Mouse (Mus musculus): Measurements from ENCODE around the gene Gm10024. TPM values are rescaled to one million over a fixed set of nuclear protein-coding genes. Genes with fewer than 3 reads are reported as not detected.
"Not testable (repeated sequence)": the region's sequence is repeated elsewhere in the genome, so short reads cannot be mapped to it uniquely, and the experiment has no call there.

Gm10024 gene
- not detected in 2 replicates for polyA plus RNA-seq (2014; fragmentation: Nextera tagmentation; extraction: Ambion mirVana)

DNA sequence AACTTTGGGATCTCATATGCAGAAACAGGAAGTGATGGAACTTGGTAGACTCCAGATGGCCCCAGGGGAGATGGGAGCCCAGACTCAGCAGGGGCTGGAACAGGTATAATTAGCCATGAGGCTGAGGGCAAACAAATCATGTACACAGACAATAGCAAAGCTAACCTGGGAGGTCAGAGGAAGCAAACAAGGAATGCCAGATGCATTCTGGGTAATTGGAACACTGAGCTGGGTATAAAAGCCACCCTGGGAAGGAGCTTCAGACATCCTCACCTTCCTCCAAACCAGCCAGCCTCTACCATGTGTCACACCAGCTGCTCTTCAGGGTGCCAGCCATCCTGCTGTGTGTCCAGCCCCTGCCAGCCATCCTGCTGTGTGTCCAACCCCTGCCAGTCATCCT lies at the start of gene Gm10024:
Gm10024 (plus strand) TSS at position 301 of the 400 bp plus-strand sequence.
- not testable (repeated sequence) for H3K27ac ChIP-seq (replicated peaks; ENCODE audit: low read depth, low read length); H3K4me1 ChIP-seq (ENCODE audit: control insufficient read depth, insufficient read depth, low read length); DNase-seq (ENCODE audit: low spot score); H3K4me2 ChIP-seq (ENCODE audit: low read depth, severe bottlenecking); H3K36me3 ChIP-seq (ENCODE audit: control insufficient read depth, insufficient read depth, low read length); H3K9ac ChIP-seq (ENCODE audit: low read length); H3K27me3 ChIP-seq (ENCODE audit: control insufficient read depth, insufficient read depth, low read length); H3K9me3 ChIP-seq (ENCODE audit: control insufficient read depth, low read length); H3K4me3 ChIP-seq (ENCODE audit: low read depth, low read length); ATAC-seq (ENCODE audit: insufficient number of reproducible peaks, low FRiP score, low TSS enrichment, low read depth)

DNA sequence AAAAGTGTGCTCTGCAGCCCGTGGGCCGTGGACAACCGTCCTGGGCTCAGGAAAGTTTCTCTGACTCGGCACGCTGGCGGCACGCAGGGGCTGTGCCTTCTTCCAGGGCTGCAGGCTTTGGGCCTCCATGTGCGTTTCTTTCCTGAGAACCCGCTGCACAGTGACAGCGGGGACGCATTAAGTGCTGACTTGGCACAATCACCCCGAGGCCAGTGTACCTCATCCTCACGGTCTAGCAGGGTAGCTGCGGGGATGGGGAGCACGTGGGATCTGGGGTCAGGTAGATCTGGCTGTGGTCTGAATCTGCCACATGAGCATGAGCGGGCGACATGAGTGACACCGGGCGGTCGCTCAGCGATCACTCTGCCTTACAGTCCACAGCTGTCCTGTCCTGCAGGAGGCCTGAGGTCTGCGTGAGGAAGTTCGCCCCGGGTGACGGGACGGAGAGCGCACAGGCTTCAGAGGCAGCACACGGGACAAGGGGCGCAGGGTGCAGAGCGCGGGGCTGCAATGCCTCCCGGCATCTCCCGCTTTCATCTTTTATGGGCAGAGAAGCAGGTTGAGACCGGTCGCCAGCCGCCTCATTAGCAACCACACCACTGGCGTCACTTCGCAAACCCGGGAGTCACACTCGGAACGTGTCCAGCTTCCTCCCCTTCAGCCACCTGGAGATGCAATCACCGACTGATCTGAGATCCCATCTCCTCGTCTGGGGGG lies 47.1 kb upstream of the Gm10024 start:
- WGBS, result 21% methylated on average over 43 of the region's 43 CpGs
- H3K4me2 ChIP-seq (ENCODE audit: low read depth, severe bottlenecking), result peak overlapping the region; percentile 38; the same call in 1 of the 2 replicates
- H3K9ac ChIP-seq (ENCODE audit: low read length), result no peak overlapping the region

DNA sequence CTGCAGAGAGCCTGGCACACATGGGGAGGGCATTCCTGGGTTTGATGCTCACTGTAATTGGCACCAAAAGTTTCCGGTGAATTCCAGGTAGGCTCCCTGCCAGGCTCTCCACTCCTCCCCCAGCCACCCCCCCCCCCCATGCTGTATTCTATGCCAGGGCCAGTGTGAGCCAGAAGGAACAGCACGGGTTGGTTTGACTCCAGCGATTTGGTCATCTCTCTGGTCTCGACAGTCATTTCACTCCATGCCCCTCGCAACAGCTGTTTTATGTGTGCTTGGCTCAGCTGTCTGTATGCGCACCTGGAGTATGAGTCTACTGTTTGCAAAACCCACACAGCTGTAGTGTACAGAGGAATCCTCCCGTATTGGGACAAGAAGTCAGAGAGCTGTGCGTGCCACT lies 44.9 kb upstream of the Gm10024 start:
- no peaks in the 10 kb centered on the region for H3K27me3 ChIP-seq (ENCODE audit: control insufficient read depth, insufficient read depth, low read length)
- H3K4me1 ChIP-seq (ENCODE audit: control insufficient read depth, insufficient read depth, low read length), result peaks cover 3% of the 10 kb centered on the region; the same call in 1 of the 2 replicates
- no peaks in the 10 kb centered on the region; the same call in 1 of the 2 replicates for H3K36me3 ChIP-seq (ENCODE audit: control insufficient read depth, insufficient read depth, low read length)
- no peak overlapping the region for H3K4me2 ChIP-seq (ENCODE audit: low read depth, severe bottlenecking)
- WGBS, result 84% methylated on average over 8 of the region's 8 CpGs
- no peak; the same call in 1 of the 2 replicates for ATAC-seq (ENCODE audit: insufficient number of reproducible peaks, low FRiP score, low TSS enrichment, low read depth)
- H3K9me3 ChIP-seq (ENCODE audit: control insufficient read depth, low read length), result no peaks in the 10 kb centered on the region
- no peak overlapping the region for H3K27ac ChIP-seq (replicated peaks; ENCODE audit: low read depth, low read length)
- no peak overlapping the region for H3K4me3 ChIP-seq (ENCODE audit: low read depth, low read length)
- DNase-seq (ENCODE audit: low spot score), result no peak
- H3K9ac ChIP-seq (ENCODE audit: low read length), result no peak overlapping the region

More for the DNA sequence above, 47.1 kb upstream of the Gm10024 start:
- DNase-seq (ENCODE audit: low spot score) (peak; percentile 60), ATAC-seq (ENCODE audit: insufficient number of reproducible peaks, low FRiP score, low TSS enrichment, low read depth) (peak; percentile 60; the same call in 1 of the 2 replicates)
- H3K4me3 ChIP-seq (ENCODE audit: low read depth, low read length), result no peak overlapping the region; the same call in 1 of the 2 replicates
- H3K36me3 ChIP-seq (ENCODE audit: control insufficient read depth, insufficient read depth, low read length), result no peaks in the 10 kb centered on the region; the same call in 1 of the 2 replicates
- H3K4me1 ChIP-seq (ENCODE audit: control insufficient read depth, insufficient read depth, low read length), result peaks cover 3% of the 10 kb centered on the region; the same call in 1 of the 2 replicates
- H3K9me3 ChIP-seq (ENCODE audit: control insufficient read depth, low read length), result no peaks in the 10 kb centered on the region
- H3K27ac ChIP-seq (replicated peaks; ENCODE audit: low read depth, low read length), result no peak overlapping the region
- H3K27me3 ChIP-seq (ENCODE audit: control insufficient read depth, insufficient read depth, low read length), result no peaks in the 10 kb centered on the region

DNA sequence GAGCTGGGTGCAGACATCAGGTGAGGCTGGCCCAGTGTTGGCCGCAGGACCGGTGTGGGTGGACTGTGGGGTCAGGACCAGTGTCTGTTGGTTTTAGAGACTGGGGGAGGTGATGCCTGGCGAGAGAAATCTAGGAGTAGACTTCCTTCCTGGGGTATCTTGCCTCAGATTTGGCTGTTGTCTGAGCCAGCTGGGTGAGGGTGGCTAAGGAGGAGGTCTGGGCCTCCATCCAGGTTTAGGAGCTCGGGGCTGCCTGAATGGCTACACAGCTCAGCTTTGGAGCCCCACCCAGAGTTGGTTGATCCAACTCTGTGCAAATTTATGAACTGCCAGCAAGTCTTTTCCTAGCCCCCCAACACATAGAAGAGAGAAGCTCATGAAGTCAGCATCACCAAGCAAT lies 43.9 kb upstream of the Gm10024 start:
- no peaks in the 10 kb centered on the region for H3K9me3 ChIP-seq (ENCODE audit: control insufficient read depth, low read length)
- no peaks in the 10 kb centered on the region for H3K27me3 ChIP-seq (ENCODE audit: control insufficient read depth, insufficient read depth, low read length)
- DNase-seq (ENCODE audit: low spot score), result no peak
- no peak overlapping the region for H3K4me3 ChIP-seq (ENCODE audit: low read depth, low read length)
- peaks cover 3% of the 10 kb centered on the region; the same call in 1 of the 2 replicates for H3K4me1 ChIP-seq (ENCODE audit: control insufficient read depth, insufficient read depth, low read length)
- H3K9ac ChIP-seq (ENCODE audit: low read length), result no peak overlapping the region
- H3K27ac ChIP-seq (replicated peaks; ENCODE audit: low read depth, low read length), result no peak overlapping the region
- ATAC-seq (ENCODE audit: insufficient number of reproducible peaks, low FRiP score, low TSS enrichment, low read depth), result no peak
- 87% methylated on average over 4 of the region's 4 CpGs for WGBS
- no peak overlapping the region for H3K4me2 ChIP-seq (ENCODE audit: low read depth, severe bottlenecking)
- H3K36me3 ChIP-seq (ENCODE audit: control insufficient read depth, insufficient read depth, low read length), result no peaks in the 10 kb centered on the region

- WGBS, result 79% methylated on average over 4 of the region's 4 CpGs
- no peak for ATAC-seq (ENCODE audit: insufficient number of reproducible peaks, low FRiP score, low TSS enrichment, low read depth)
- H3K4me2 ChIP-seq (ENCODE audit: low read depth, severe bottlenecking), result no peak overlapping the region
These were observed 40.5 kb upstream of the Gm10024 start for GRCm38 (mm10) chr10:77670710-77671109.

DNA sequence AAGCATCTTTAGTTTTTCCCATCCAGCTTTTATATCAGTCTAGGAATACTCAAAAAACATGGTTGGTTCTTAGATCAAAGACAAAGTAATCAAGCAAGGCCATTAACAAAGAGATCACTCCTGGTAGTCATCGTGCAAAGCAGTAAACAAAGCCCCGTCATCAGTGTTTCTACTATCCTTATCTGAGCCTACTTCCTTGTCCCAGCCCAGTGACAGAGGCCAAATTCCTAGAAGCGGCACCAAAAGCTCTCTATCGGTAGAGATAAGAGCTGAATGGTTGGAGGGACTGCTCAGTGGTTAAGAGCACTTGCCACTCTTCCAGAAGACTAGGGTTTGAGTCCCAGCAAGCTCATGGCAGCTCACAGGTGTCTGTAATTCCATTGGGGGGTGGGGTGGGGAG lies 39.7 kb upstream of the Gm10024 start:
- H3K9me3 ChIP-seq (ENCODE audit: control insufficient read depth, low read length), result no peaks in the 10 kb centered on the region; the same call in 1 of the 2 replicates
- ATAC-seq (ENCODE audit: insufficient number of reproducible peaks, low FRiP score, low TSS enrichment, low read depth), result no peak
- H3K4me2 ChIP-seq (ENCODE audit: low read depth, severe bottlenecking), result no peak overlapping the region
- no peaks in the 10 kb centered on the region for H3K36me3 ChIP-seq (ENCODE audit: control insufficient read depth, insufficient read depth, low read length)
- WGBS, result 60% methylated on average over 4 of the region's 4 CpGs
- no peaks in the 10 kb centered on the region; the same call in 1 of the 2 replicates for H3K27me3 ChIP-seq (ENCODE audit: control insufficient read depth, insufficient read depth, low read length)
- H3K9ac ChIP-seq (ENCODE audit: low read length), result no peak overlapping the region
- no peak overlapping the region for H3K27ac ChIP-seq (replicated peaks; ENCODE audit: low read depth, low read length)
- no peak overlapping the region for H3K4me3 ChIP-seq (ENCODE audit: low read depth, low read length)
- peaks cover 5% of the 10 kb centered on the region; the same call in 1 of the 2 replicates for H3K4me1 ChIP-seq (ENCODE audit: control insufficient read depth, insufficient read depth, low read length)
- no peak for DNase-seq (ENCODE audit: low spot score)

More at GRCm38 (mm10) chr10:77670710-77671109, 40.5 kb upstream of the Gm10024 start:
- DNase-seq (ENCODE audit: low spot score), result no peak
- Histone ChIP-seq H3K27me3 (ENCODE audit: control insufficient read depth, insufficient read depth, low read length) (no peaks in the 10 kb centered on the region), H3K9ac (ENCODE audit: low read length) (no peak overlapping the region), H3K9me3 (ENCODE audit: control insufficient read depth, low read length) (no peaks in the 10 kb centered on the region; the same call in 1 of the 2 replicates), H3K36me3 (ENCODE audit: control insufficient read depth, insufficient read depth, low read length) (no peaks in the 10 kb centered on the region), H3K4me1 (ENCODE audit: control insufficient read depth, insufficient read depth, low read length) (peaks cover 5% of the 10 kb centered on the region; the same call in 1 of the 2 replicates), H3K4me3 (ENCODE audit: low read depth, low read length) (no peak overlapping the region), H3K27ac (replicated peaks; ENCODE audit: low read depth, low read length) (no peak overlapping the region)

DNA sequence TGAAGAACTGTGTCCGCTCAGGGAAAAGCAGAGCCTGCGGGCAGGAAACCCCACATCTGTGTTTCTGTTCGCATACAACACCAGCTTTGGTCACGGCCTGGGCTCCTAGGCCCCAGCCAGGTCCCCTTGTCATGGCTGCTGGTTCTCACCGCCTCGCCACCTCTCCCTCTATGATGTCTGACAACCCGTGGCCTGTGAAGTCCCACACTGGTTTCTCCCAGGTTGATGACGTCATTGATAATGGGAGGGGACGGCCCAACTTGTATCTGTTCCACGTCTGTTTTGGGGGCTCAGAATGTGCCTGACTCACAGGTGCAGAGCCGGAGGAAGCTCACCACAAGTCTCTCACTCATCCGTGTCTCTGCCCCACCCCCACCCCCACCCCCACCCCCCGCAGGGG lies 37.5 kb upstream of the Gm10024 start:
- Histone ChIP-seq H3K27ac (replicated peaks; ENCODE audit: low read depth, low read length) (no peak overlapping the region), H3K4me2 (ENCODE audit: low read depth, severe bottlenecking) (no peak overlapping the region), H3K36me3 (ENCODE audit: control insufficient read depth, insufficient read depth, low read length) (no peaks in the 10 kb centered on the region), H3K27me3 (ENCODE audit: control insufficient read depth, insufficient read depth, low read length) (peaks cover 14% of the 10 kb centered on the region), H3K4me1 (ENCODE audit: control insufficient read depth, insufficient read depth, low read length) (peaks cover 20% of the 10 kb centered on the region), H3K4me3 (ENCODE audit: low read depth, low read length) (no peak overlapping the region), H3K9ac (ENCODE audit: low read length) (no peak overlapping the region), H3K9me3 (ENCODE audit: control insufficient read depth, low read length) (no peaks in the 10 kb centered on the region; the same call in 1 of the 2 replicates)
- ATAC-seq (ENCODE audit: insufficient number of reproducible peaks, low FRiP score, low TSS enrichment, low read depth), result no peak
- WGBS, result 62% methylated on average over 13 of the region's 13 CpGs
- DNase-seq (ENCODE audit: low spot score), result no peak

DNA sequence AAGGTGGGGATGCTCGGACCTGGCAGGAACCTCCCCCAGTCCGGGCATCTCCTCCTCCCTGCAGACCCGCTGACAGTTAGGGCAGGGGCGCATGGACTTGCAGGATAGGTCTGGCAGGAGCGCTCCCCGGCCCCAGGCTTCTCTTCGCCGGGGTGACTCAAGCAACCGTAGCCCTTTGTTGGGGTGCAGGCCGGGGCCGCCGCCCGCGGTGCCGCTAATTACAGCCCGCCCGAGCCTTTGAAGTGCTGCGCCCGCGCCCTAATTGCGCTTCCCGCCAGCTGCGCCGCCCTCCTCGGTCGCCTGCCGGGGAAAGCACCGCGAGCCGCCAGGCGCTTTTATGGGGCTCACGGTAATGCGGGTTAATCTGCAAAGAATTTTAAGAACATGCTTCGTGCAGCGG lies 33.7 kb upstream of the Gm10024 start:
- peak overlapping the region; percentile 37 for H3K9ac ChIP-seq (ENCODE audit: low read length)
- H3K4me2 ChIP-seq (ENCODE audit: low read depth, severe bottlenecking), result peak overlapping the region; percentile 82
- peaks cover 14% of the 10 kb centered on the region for H3K27me3 ChIP-seq (ENCODE audit: control insufficient read depth, insufficient read depth, low read length)
- H3K9me3 ChIP-seq (ENCODE audit: control insufficient read depth, low read length), result no peaks in the 10 kb centered on the region; the same call in 1 of the 2 replicates
- DNase-seq (ENCODE audit: low spot score) (peak; percentile 75), ATAC-seq (ENCODE audit: insufficient number of reproducible peaks, low FRiP score, low TSS enrichment, low read depth) (no peak)
- H3K4me3 ChIP-seq (ENCODE audit: low read depth, low read length), result peak overlapping the region; percentile 29
- WGBS, result under 1% methylated on average over 35 of the region's 35 CpGs
- peaks cover 23% of the 10 kb centered on the region for H3K4me1 ChIP-seq (ENCODE audit: control insufficient read depth, insufficient read depth, low read length)
- no peaks in the 10 kb centered on the region for H3K36me3 ChIP-seq (ENCODE audit: control insufficient read depth, insufficient read depth, low read length)
- H3K27ac ChIP-seq (replicated peaks; ENCODE audit: low read depth, low read length), result no peak overlapping the region

Data from limb, embryonic 11.5 days (tissue).